Mouse (Mus musculus) left cerebral cortex, postnatal 10 days (tissue): ENCODE measurements around the gene Sptssb. TPM values are rescaled to one million over a fixed set of nuclear protein-coding genes. Genes with fewer than 3 reads are reported as not detected.

Experiments
- DNase-seq, 2 experiments: peaks; one replicate each; pipeline ENCODE4 v3.0.0; 2021 to 2022; ENCODE audit warnings: low spot score in 2 of 2, mixed read lengths in 1 of 2; ENCODE audit errors: extremely low spot score in 1 of 2
- intact Hi-C: fragments of 180-260 bp; cut with DNase I; formaldehyde crosslinking; loops from one replicate; pipeline ENCODE4 v1.15.1; 2025
- total RNA-seq, 2 experiments: library from RNA; stranded (reverse); gene quantifications; 2 replicates each; pipeline ENCODE4 v1.2.3; 2021

Sptssb gene
- total RNA-seq, 2 experiments from 2014 or later, result 4.7 to 5.0 TPM

GRCm38 (mm10) chr3:69861789-69862395, 2.2 kb upstream of the Sptssb start:
- DNase-seq, result no peak
- intact Hi-C loops, result no loop called here

DNA sequence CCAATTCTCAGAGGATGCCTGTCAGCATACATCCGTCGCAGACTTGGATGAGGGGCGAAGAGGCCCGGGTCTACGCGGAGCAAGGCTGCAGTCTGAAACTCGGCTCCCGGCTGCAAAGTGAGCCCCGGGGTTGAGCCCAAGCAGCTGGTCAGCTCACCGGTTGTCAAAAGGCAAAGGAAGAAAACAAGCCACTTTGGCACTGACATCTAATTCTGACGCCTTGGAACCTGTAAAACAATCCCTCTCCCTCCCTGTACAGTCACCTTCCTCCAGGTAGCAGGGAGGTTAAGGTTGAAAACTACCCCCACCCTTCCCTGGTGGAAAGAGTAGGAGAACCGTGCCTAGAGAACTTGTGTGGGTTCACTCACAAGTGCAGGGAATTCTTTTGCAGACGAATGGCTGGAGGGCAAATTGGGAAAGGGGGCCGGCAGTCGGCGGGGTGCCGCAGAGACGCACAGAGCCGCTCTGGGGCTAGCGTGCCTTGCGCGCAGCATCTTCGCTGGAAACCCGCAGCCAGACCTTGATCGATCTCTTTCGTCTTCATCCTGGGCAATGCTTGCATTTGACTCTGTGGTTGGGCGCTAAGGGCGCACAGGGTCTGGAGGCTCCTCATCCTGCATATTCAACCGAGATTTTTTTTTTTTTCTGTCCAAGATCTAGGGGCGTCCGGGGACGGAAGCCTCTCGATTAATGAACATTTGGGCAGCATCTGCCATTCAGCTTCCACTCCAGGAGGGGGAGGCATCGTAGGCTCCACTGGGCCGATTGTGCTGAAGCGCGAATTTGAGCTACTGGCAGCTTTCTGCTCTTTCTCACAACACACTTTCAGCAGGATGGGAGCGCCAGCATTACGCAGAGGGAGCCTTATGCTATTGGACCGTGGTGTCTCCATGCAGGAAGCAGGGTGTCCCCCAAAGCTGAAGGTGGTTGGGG, 1.1 kb upstream of the Sptssb start:
- peak; percentile 58 to 67 for DNase-seq
- intact Hi-C loops, result no loop called here

GRCm38 (mm10) chr3:69839485-69839884, 20.3 kb downstream of the Sptssb start:
- intact Hi-C loops, result no loop called here
- DNase-seq, result no peak

- no peak for DNase-seq
- intact Hi-C loops, result no loop called here
These were observed 30.2 kb downstream of the Sptssb start for GRCm38 (mm10) chr3:69829532-69829931.

GRCm38 (mm10) chr3:69824536-69824935, 35.2 kb downstream of the Sptssb start:
- intact Hi-C loops, result no loop called here
- no peak for DNase-seq

DNA sequence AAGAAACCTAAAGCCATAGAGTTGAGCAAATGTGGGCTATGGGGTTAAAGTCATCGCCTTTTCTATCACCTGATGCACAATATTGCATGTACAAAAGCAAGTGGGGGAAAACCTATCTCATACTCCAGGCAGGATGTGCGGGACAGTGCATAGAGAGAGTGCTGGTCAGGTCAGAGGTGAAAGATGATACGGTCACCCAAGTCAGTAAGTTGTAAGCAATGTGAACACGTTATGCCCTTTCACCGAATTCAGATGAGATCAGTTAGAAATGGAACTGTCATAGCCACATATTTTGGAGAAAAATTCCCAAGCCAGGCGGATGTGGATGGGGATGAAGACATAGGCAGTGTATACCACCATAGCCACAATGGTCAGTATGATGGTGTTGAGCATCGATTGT, 39.1 kb downstream of the Sptssb start:
- intact Hi-C loops, result no loop called here
- no peak for DNase-seq

- DNase-seq, result no peak
- intact Hi-C loops, result no loop called here
These were observed 39.9 kb downstream of the Sptssb start for GRCm38 (mm10) chr3:69819851-69820200.

GRCm38 (mm10) chr3:69819146-69819850, 40.4 kb downstream of the Sptssb start:
- no peak for DNase-seq
- intact Hi-C loops, result no loop called here

- intact Hi-C loops, result no loop called here
- peak in 1 of 2 experiments; percentile 33 for DNase-seq
These were observed 41.3 kb downstream of the Sptssb start for GRCm38 (mm10) chr3:69818466-69818865.

DNA sequence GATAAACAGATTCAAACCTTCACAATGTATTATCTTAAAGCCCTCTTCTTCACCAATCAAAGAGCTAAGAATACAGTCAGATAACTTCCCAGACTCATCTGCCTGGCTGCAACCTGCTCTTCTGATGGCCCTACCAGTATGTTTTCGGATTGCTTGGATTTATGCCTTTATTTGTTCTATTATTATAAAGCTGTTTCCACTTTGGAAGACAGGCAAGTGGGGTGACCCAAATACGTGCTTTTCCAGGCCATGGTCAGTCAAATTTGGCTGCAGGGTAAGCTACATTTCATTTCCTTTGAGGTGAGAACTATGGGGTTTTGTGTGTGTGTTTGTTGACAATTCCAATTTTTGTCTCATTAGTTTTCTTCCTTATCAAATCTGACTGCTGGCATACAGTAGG, 43.2 kb downstream of the Sptssb start:
- intact Hi-C loops, result no loop called here
- DNase-seq, result no peak

- intact Hi-C loops, result no loop called here
- no peak for DNase-seq
These were observed 46.6 kb downstream of the Sptssb start for GRCm38 (mm10) chr3:69813005-69813695.

GRCm38 (mm10) chr3:69812442-69812841, 47.3 kb downstream of the Sptssb start:
- DNase-seq, result no peak
- intact Hi-C loops, result no loop called here

DNA sequence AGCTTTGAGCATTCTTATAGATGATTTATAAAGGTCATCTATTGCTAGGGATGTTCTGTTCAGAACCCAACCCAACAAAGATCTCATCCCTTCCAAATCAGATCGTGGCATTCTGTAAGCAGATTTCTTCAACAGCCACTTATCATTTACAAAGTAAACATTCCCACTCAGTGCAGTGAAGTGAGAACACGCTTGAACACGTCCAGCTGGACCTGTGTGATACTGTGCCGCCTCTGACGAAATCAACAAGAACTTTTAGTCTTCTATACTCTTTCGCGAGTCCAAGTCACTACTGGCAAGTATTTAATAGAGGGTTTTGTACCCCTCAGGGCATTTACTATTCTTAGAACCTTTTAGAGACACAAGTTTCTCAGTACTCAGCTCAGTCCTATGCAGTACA, 51.3 kb downstream of the Sptssb start:
- no peak for DNase-seq
- intact Hi-C loops, result no loop called here

DNA sequence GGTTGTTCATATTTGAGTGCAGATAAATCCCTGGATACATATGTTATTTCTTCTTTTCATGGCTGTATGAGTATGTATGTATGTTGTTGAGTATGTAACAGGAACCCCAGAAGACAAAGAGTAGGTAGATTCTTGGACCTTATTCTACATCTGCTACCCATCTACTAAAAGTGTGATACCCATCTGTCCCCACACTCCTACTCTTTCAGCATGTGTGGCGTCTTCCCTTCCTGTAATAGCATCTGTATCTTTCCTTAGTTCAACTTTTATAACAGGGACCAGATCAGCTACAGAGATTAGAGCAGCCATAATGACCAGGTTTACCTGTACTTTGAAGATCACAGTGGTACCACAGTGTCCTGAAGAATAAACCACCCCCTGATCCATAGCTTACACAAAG, 56.6 kb downstream of the Sptssb start:
- DNase-seq, result no peak
- intact Hi-C loops, result no loop called here

DNA sequence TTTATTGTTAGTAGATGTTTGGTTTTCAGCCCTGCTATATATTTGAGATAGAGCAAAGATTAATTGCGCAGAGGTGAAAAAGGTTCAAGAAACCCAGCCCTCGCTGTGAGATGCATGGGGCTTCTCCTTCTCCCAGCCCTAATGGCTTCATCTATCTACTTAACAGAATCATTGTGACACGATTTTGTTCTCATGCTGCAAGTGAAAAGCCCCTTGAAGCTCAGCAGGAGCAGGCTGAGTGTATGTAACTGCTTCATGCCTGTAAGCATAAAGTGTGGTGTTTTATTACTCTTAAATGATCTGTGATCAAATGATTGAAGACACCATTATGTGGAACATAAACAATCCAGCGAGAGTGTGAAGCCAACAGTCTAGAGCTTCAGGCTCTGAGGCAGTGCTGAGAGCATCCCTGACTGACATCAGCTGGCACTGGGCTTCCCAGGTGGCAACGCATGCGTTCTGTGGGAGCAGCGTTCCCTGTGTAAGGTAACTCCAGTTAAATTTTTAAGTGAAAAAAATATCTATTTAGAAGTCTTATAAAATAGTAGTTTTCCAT, 58.8 kb downstream of the Sptssb start:
- no peak for DNase-seq
- intact Hi-C loops, result no loop called here

- intact Hi-C loops, result no loop called here
- no peak for DNase-seq
These were observed 60.6 kb downstream of the Sptssb start for GRCm38 (mm10) chr3:69799096-69799495.

GRCm38 (mm10) chr3:69797969-69798368, 61.8 kb downstream of the Sptssb start:
- intact Hi-C loops, result no loop called here

DNA sequence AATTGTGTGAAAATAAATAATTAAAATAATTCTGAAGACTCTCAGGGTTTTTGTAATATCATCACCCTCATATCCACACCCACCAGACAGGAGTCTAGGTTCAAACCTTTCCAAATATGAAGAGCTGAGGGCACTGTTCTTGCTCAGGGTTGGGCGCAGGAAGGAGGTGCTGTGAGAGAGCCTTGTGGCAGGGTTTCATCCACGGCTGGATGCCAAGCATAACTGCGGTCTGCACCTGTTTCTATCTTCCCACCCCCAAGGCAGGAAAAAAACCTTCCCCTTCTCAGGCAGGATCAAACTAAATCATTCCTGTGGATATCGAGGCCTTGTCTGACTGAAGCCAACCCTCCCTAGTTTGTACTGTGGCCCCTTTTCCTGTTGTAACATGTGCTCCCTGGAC, 62.2 kb downstream of the Sptssb start:
- intact Hi-C loops, result no loop called here

More at GRCm38 (mm10) chr3:69797969-69798368, 61.8 kb downstream of the Sptssb start:
- no peak for DNase-seq

DNA sequence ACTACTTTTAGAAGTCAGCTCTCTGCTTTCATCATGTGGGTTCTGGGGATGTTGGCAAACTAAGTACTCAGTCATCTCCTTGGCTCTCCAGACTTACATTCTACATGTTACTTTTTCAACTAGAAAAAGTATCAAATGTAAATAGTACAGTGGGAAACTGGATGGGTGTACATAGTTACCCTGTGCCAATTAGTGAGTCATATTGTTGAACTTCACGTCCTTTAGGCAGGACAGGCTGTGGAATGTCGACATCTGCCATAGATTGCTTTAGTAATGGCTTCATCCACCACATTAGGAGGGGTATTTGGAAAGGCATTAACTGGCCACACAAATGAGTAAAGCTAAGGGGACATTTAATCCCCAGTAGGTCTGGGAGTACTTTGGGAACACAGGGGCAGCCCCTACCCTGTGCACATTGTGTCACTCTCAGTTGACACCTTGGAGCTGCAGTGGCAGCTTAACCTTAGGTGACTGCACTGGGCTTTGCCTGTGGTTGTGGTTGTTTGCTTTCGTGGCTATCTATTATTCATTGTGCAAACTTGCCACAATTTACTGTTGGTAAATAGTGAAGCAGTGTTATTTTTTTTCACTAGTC, 66.8 kb downstream of the Sptssb start:
- intact Hi-C loops, result no loop called here
- no peak for DNase-seq

More for the DNA sequence above, 62.2 kb downstream of the Sptssb start:
- no peak for DNase-seq
